8 mouse cellular contexts compared by ENCODE assay signal in the genomic region with DNA sequence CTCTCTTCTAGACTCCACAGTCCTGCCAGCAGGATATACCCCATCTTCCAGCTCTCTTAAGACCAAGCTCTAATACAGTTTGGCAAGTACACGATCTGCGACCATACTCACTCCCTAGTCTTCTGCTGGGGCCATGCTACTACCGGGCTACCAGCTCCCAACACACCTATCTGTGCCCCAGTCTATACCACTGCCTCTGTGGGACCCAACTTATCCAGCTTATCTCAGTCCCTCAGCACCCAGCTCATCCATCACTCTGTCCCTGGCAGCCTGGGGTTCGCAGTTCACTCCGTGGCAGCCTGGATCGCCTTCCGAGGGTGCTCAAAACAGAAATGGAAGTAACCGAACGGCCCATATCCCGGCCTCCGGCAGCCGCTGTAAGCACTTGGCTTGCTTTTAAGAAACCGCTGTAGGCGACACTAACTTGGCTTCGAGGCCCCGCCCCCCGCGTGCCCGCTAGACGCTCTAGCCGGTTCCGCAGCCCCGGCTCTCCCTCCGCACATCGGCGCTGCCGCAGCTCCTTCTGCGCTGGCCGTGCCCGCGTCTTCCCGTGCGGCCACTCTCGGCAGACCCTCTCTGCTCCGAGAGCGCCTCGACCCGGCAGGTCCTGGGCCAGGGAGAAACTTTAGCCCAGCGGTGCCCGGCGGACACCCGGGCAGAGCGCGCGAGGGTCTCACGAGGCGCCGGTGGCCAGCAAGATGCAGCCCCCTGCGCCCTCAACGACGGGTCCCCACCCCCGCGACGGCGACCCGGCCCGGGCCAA. TPM values are rescaled to one million over a fixed set of nuclear protein-coding genes. Genes with fewer than 3 reads are reported as not detected.
A peak's percentile ranks its signal among the peaks of the same experiment; 100 is the strongest.
DNase-seq lines count a peak whose midpoint lies in the region; ATAC-seq lines count a peak whose summit lies in the region.

No protein-coding gene starts in this region.

- peak overlapping the region; percentile 93 for H3K4me2 ChIP-seq in hindbrain, embryonic 15.5 days
- peak overlapping the region; percentile 90 for H3K4me2 ChIP-seq in limb, embryonic 15.5 days
- peak overlapping the region; percentile 87 for H3K4me2 ChIP-seq in midbrain, embryonic 15.5 days
- peak overlapping the region; percentile 92 for H3K4me2 ChIP-seq in stomach, embryonic 15.5 days

- H3K4me1 ChIP-seq in hindbrain, embryonic 15.5 days (replicated peaks) = peaks cover 32% of the 10 kb centered on the region
- peaks cover 30% of the 10 kb centered on the region for H3K4me1 ChIP-seq in limb, embryonic 15.5 days
- peaks cover 23% of the 10 kb centered on the region for H3K4me1 ChIP-seq in midbrain, embryonic 15.5 days
- H3K4me1 ChIP-seq in stomach, embryonic 15.5 days = peaks cover 17% of the 10 kb centered on the region

- peak; percentile 1; the same call in 1 of the 2 replicates for ATAC-seq in hindbrain, embryonic 15.5 days (ENCODE audit: low FRiP score, low read depth)
- no peak; the same call in 1 of the 2 replicates for ATAC-seq in limb, embryonic 15.5 days (ENCODE audit: insufficient number of reproducible peaks, low FRiP score, low TSS enrichment, low read depth)
- peak; percentile 16 for ATAC-seq in midbrain, embryonic 15.5 days (replicated peaks)
- 0 out of 2 replicates have a peak, but pooled peaks have one; percentile 18 for ATAC-seq in stomach, embryonic 15.5 days (ENCODE audit: insufficient read depth, low FRiP score, low read depth)

- 1% methylated on average over 57 of the region's 57 CpGs for WGBS in hindbrain, embryonic 15.5 days
- under 1% methylated on average over 57 of the region's 57 CpGs for WGBS in limb, embryonic 15.5 days
- under 1% methylated on average over 56 of the region's 57 CpGs for WGBS in midbrain, embryonic 15.5 days
- under 1% methylated on average over 57 of the region's 57 CpGs for WGBS in stomach, embryonic 15.5 days

- peak overlapping the region; percentile 77 for H3K4me3 ChIP-seq in hindbrain, embryonic 15.5 days
- peak overlapping the region; percentile 98 for H3K4me3 ChIP-seq in limb, embryonic 15.5 days
- H3K4me3 ChIP-seq in midbrain, embryonic 15.5 days = peak overlapping the region; percentile 92
- H3K4me3 ChIP-seq in stomach, embryonic 15.5 days (replicated peaks) = peak overlapping the region; percentile 99

- peak overlapping the region; percentile 77 for H3K27ac ChIP-seq in hindbrain, embryonic 15.5 days (replicated peaks)
- H3K27ac ChIP-seq in limb, embryonic 15.5 days = peak overlapping the region; percentile 91
- peak overlapping the region; percentile 84 for H3K27ac ChIP-seq in midbrain, embryonic 15.5 days
- peak overlapping the region; percentile 80 for H3K27ac ChIP-seq in stomach, embryonic 15.5 days

- no peaks in the 10 kb centered on the region for H3K9me3 ChIP-seq in hindbrain, embryonic 15.5 days
- no peaks in the 10 kb centered on the region for H3K9me3 ChIP-seq in limb, embryonic 15.5 days
- H3K9me3 ChIP-seq in midbrain, embryonic 15.5 days = no peaks in the 10 kb centered on the region
- no peaks in the 10 kb centered on the region for H3K9me3 ChIP-seq in stomach, embryonic 15.5 days

- peak overlapping the region; percentile 65 for H3K9ac ChIP-seq in hindbrain, embryonic 15.5 days
- H3K9ac ChIP-seq in limb, embryonic 15.5 days = peak overlapping the region; percentile 88
- H3K9ac ChIP-seq in midbrain, embryonic 15.5 days = peak overlapping the region; percentile 78
- H3K9ac ChIP-seq in stomach, embryonic 15.5 days = peak overlapping the region; percentile 89

- H3K36me3 ChIP-seq in hindbrain, embryonic 15.5 days = peaks cover 28% of the 10 kb centered on the region
- peaks cover 37% of the 10 kb centered on the region for H3K36me3 ChIP-seq in limb, embryonic 15.5 days
- peaks cover 21% of the 10 kb centered on the region for H3K36me3 ChIP-seq in midbrain, embryonic 15.5 days (replicated peaks)
- H3K36me3 ChIP-seq in stomach, embryonic 15.5 days = peaks cover 22% of the 10 kb centered on the region

- DNase-seq in left cerebral cortex, adult 18-20 months (ENCODE audit: low spot score in 2 of 2) = peak; percentile 49 to 65
- DNase-seq in left cerebral cortex, adult 8-10 months (ENCODE audit: low spot score in 2 of 2) = no peak
- DNase-seq in cerebellum, adult 18-20 months = peak; percentile 60 to 66
- DNase-seq in gastrocnemius, adult 18-20 months (ENCODE audit: low spot score) = peak; percentile 65

- no peaks in the 10 kb centered on the region for H3K27me3 ChIP-seq in hindbrain, embryonic 15.5 days
- no peaks in the 10 kb centered on the region for H3K27me3 ChIP-seq in limb, embryonic 15.5 days
- H3K27me3 ChIP-seq in midbrain, embryonic 15.5 days (replicated peaks) = no peaks in the 10 kb centered on the region
- no peaks in the 10 kb centered on the region for H3K27me3 ChIP-seq in stomach, embryonic 15.5 days (replicated peaks)

RNA-seq across cellular contexts. Expression of a gene that starts 0.9 kb away (rescaled TPM):
- 10 to 100 TPM; 65.3 to 66.0 TPM for total RNA-seq in left cerebral cortex, adult 18-20 months (2021)
- total RNA-seq in left cerebral cortex, adult 8-10 months (2022) = 10 to 100 TPM; 70.0 to 79.5 (median 71.9) TPM
- total RNA-seq in gastrocnemius, adult 18-20 months (2021) = 100 to 1,000 TPM; 139 to 147 TPM
- polyA plus RNA-seq in hindbrain, embryonic 15.5 days (2015; fragmentation: Nextera tagmentation; extraction: Ambion mirVana) = 168 and 179 TPM in 2 replicates
- polyA plus RNA-seq in limb, embryonic 15.5 days (2015; fragmentation: Nextera tagmentation; extraction: Ambion mirVana) = 105 and 114 TPM in 2 replicates
- 164 and 173 TPM in 2 replicates for polyA plus RNA-seq in midbrain, embryonic 15.5 days (2015; fragmentation: Nextera tagmentation; extraction: Ambion mirVana)
- 92.1 and 101 TPM in 2 replicates for polyA plus RNA-seq in stomach, embryonic 15.5 days (2015; fragmentation: Nextera tagmentation; extraction: Ambion mirVana)

RNA-seq across cellular contexts. Expression of a gene that starts 17.7 kb away (rescaled TPM):
- total RNA-seq in left cerebral cortex, adult 18-20 months (2021) = 10 to 100 TPM; 23.1 to 25.7 TPM
- total RNA-seq in left cerebral cortex, adult 8-10 months (2022) = 10 to 100 TPM; 20.2 to 21.5 (median 20.9) TPM
- total RNA-seq in gastrocnemius, adult 18-20 months (2021) = 1 to 10 TPM; 4.2 to 4.9 TPM
- 31.2 and 32.0 TPM in 2 replicates for polyA plus RNA-seq in hindbrain, embryonic 15.5 days (2015; fragmentation: Nextera tagmentation; extraction: Ambion mirVana)
- polyA plus RNA-seq in limb, embryonic 15.5 days (2015; fragmentation: Nextera tagmentation; extraction: Ambion mirVana) = 17.2 and 21.9 TPM in 2 replicates
- polyA plus RNA-seq in midbrain, embryonic 15.5 days (2015; fragmentation: Nextera tagmentation; extraction: Ambion mirVana) = 28.3 and 35.6 TPM in 2 replicates
- polyA plus RNA-seq in stomach, embryonic 15.5 days (2015; fragmentation: Nextera tagmentation; extraction: Ambion mirVana) = 33.0 and 37.8 TPM in 2 replicates

RNA-seq across cellular contexts. Expression of a gene that starts 23.5 kb away (rescaled TPM):
- total RNA-seq in left cerebral cortex, adult 18-20 months (2021) = under 1 TPM in 1 of 2 experiments, not detected in 1; 0.54 TPM
- total RNA-seq in left cerebral cortex, adult 8-10 months (2022) = under 1 TPM; 0.25 to 0.60 (median 0.34) TPM
- total RNA-seq in gastrocnemius, adult 18-20 months (2021) = not detected
- 2.0 and 2.9 TPM in 2 replicates for polyA plus RNA-seq in hindbrain, embryonic 15.5 days (2015; fragmentation: Nextera tagmentation; extraction: Ambion mirVana)
- polyA plus RNA-seq in limb, embryonic 15.5 days (2015; fragmentation: Nextera tagmentation; extraction: Ambion mirVana) = 8.9 and 12.1 TPM in 2 replicates
- polyA plus RNA-seq in midbrain, embryonic 15.5 days (2015; fragmentation: Nextera tagmentation; extraction: Ambion mirVana) = 1.3 and 1.9 TPM in 2 replicates
- polyA plus RNA-seq in stomach, embryonic 15.5 days (2015; fragmentation: Nextera tagmentation; extraction: Ambion mirVana) = 12.7 and 14.0 TPM in 2 replicates

RNA-seq across cellular contexts. Expression of a gene that starts 37.8 kb away (rescaled TPM):
- 10 to 100 TPM; 63.5 to 70.1 TPM for total RNA-seq in left cerebral cortex, adult 18-20 months (2021)
- total RNA-seq in left cerebral cortex, adult 8-10 months (2022) = 10 to 100 TPM; 58.1 to 64.3 (median 61.1) TPM
- total RNA-seq in gastrocnemius, adult 18-20 months (2021) = 1 to 10 TPM; 2.9 to 4.4 TPM
- 30.4 and 35.2 TPM in 2 replicates for polyA plus RNA-seq in hindbrain, embryonic 15.5 days (2015; fragmentation: Nextera tagmentation; extraction: Ambion mirVana)
- polyA plus RNA-seq in limb, embryonic 15.5 days (2015; fragmentation: Nextera tagmentation; extraction: Ambion mirVana) = 6.1 and 6.3 TPM in 2 replicates
- 22.6 and 24.7 TPM in 2 replicates for polyA plus RNA-seq in midbrain, embryonic 15.5 days (2015; fragmentation: Nextera tagmentation; extraction: Ambion mirVana)
- polyA plus RNA-seq in stomach, embryonic 15.5 days (2015; fragmentation: Nextera tagmentation; extraction: Ambion mirVana) = 6.4 and 6.7 TPM in 2 replicates

Comparison
In these comparisons a context has a peak if more than half of its experiments do, and no peak if none do; other contexts are left out.
1. DNase-seq: peak in left cerebral cortex, adult 18-20 months (2 of 2), cerebellum, adult 18-20 months (2 of 2) and gastrocnemius, adult 18-20 months (single experiment); none in left cerebral cortex, adult 8-10 months (0 of 2).
2. Peak in every context shown above with its lines, with median percentiles within 50 percentile points of each other: H3K27ac ChIP-seq, H3K4me2 ChIP-seq, H3K4me3 ChIP-seq and H3K9ac ChIP-seq.